Mouse (Mus musculus): Measurements from ENCODE around the gene Fam19a1. TPM values are rescaled to one million over a fixed set of nuclear protein-coding genes. Genes with fewer than 3 reads are reported as not detected.

Fam19a1 gene
- polyA plus RNA-seq (2014; fragmentation: Nextera tagmentation; extraction: Ambion mirVana): 2.3 TPM in 2 replicates

DNA sequence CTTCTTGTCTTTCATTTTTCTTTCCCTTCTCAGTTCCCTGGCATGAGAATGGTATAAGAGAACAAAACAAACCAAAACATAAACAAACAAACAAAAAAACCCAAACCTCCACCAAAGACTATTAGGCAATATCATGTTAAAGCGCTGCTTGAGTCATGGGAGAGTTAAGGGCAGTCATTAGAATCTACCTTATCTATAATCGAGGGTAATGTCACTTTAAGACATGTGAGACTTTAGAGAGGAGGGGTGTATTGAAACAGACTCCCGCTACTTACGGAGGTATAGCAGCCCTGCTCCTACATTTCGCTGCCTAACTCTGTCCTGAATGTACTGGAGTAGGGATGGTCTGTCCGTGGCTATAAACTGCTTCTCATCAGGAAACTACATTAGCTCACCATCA, at the start of gene Fam19a1:
Fam19a1 (plus strand) TSS at position 301 of the 400 bp plus-strand sequence.
- no peak for ATAC-seq (ENCODE audit: insufficient read depth, low FRiP score, low TSS enrichment)
- DNase-seq (ENCODE audit: low spot score): no peak
- Histone ChIP-seq H3K4me1 (ENCODE audit: control insufficient read depth, insufficient read depth, low read length) (0 out of 2 replicates have a peak, but pooled peaks cover 2% of the 10 kb centered on the region), H3K27ac (ENCODE audit: low read depth, low read length) (no peak within 1 kb of the TSS), H3K9me3 (ENCODE audit: control insufficient read depth, low read length) (no peaks in the 10 kb centered on the region), H3K36me3 (ENCODE audit: control insufficient read depth, insufficient read depth, low read length) (no peaks in the 10 kb centered on the region), H3K27me3 (ENCODE audit: control insufficient read depth, insufficient read depth, low read length) (no peaks in the 10 kb centered on the region), H3K4me3 (ENCODE audit: low read depth, low read length) (no peak within 1 kb of the TSS), H3K9ac (ENCODE audit: low read length) (no peak within 1 kb of the TSS), H3K4me2 (ENCODE audit: low read depth) (no peak within 1 kb of the TSS)
- WGBS: 25% methylated on average over 6 of the region's 6 CpGs

DNA sequence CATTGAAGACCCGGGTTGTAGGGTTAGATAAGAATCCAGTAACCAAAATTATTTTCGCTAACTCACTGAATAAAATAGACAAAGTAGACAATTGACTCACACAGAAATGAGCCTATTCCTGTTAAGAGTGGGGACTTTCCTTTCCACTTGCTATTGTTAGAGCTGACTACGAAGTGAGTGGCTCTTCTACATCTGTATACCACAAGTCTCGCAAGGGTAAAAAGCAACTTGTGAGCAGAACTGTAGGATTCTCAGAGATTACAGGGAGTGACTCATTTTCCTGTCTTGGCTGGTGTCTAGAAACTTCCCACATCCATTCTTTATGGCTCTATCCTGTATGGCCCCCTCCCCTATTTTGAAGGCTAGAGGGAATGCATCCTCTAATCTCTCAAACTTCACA, 41.9 kb upstream of the Fam19a1 start:
- Histone ChIP-seq H3K36me3 (ENCODE audit: control insufficient read depth, insufficient read depth, low read length) (no peaks in the 10 kb centered on the region), H3K4me1 (ENCODE audit: control insufficient read depth, insufficient read depth, low read length) (no peaks in the 10 kb centered on the region), H3K27ac (ENCODE audit: low read depth, low read length) (no peak overlapping the region), H3K9ac (ENCODE audit: low read length) (no peak overlapping the region), H3K4me3 (ENCODE audit: low read depth, low read length) (no peak overlapping the region), H3K9me3 (ENCODE audit: control insufficient read depth, low read length) (no peaks in the 10 kb centered on the region), H3K27me3 (ENCODE audit: control insufficient read depth, insufficient read depth, low read length) (no peaks in the 10 kb centered on the region), H3K4me2 (ENCODE audit: low read depth) (no peak overlapping the region)
- DNase-seq (ENCODE audit: low spot score) (no peak), ATAC-seq (ENCODE audit: insufficient read depth, low FRiP score, low TSS enrichment) (no peak)
- WGBS: 92% methylated on average over 4 of the region's 4 CpGs

DNA sequence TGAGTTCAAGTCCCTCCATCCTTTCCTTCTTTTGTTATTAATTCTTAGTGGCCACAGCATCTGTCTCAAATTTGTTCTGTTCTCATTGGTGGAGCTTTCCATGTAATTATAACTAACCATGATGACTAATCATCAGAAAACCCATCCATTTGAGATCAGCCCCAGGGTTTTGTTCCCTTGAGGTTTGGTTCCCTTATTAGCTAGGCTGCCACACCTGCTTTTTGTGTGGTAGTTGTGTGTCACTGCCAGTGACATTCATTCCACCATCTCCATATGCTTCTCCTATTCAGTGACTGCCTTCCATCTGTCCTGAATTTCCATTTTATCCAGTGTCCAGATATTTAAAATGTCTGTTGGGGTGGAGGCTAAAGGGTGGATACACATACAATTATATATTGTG, 41.4 kb upstream of the Fam19a1 start:
- Histone ChIP-seq H3K9me3 (ENCODE audit: control insufficient read depth, low read length) (no peaks in the 10 kb centered on the region), H3K27me3 (ENCODE audit: control insufficient read depth, insufficient read depth, low read length) (no peaks in the 10 kb centered on the region), H3K4me2 (ENCODE audit: low read depth) (no peak overlapping the region), H3K36me3 (ENCODE audit: control insufficient read depth, insufficient read depth, low read length) (no peaks in the 10 kb centered on the region), H3K4me3 (ENCODE audit: low read depth, low read length) (no peak overlapping the region), H3K27ac (ENCODE audit: low read depth, low read length) (no peak overlapping the region), H3K9ac (ENCODE audit: low read length) (no peak overlapping the region), H3K4me1 (ENCODE audit: control insufficient read depth, insufficient read depth, low read length) (no peaks in the 10 kb centered on the region)
- ATAC-seq (ENCODE audit: insufficient read depth, low FRiP score, low TSS enrichment): no peak
- no peak for DNase-seq (ENCODE audit: low spot score)

DNA sequence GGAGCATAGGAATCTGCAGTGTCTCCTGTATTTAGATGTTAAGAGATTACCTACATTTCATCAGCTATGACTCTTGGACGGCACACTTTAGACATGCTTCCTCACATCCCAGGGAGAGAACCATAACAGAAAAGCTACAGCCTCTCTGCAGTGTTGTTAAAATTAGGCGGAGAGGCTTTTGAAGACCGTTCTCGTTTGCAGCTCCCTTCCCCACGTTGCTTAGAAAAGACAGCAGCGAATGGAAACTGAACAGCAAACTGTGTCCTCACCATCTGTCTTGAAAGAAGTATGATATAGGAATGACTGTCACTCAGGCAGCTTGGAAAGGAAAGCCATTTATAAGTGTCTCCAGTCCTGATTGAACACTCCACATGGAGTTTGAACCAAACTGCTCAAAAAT, 23.0 kb upstream of the Fam19a1 start:
- ATAC-seq (ENCODE audit: insufficient read depth, low FRiP score, low TSS enrichment) (no peak), DNase-seq (ENCODE audit: low spot score) (no peak)
- Histone ChIP-seq H3K9ac (ENCODE audit: low read length) (no peak overlapping the region), H3K27ac (ENCODE audit: low read depth, low read length) (no peak overlapping the region), H3K4me1 (ENCODE audit: control insufficient read depth, insufficient read depth, low read length) (no peaks in the 10 kb centered on the region), H3K4me2 (ENCODE audit: low read depth) (no peak overlapping the region), H3K9me3 (ENCODE audit: control insufficient read depth, low read length) (no peaks in the 10 kb centered on the region), H3K27me3 (ENCODE audit: control insufficient read depth, insufficient read depth, low read length) (no peaks in the 10 kb centered on the region), H3K4me3 (ENCODE audit: low read depth, low read length) (no peak overlapping the region), H3K36me3 (ENCODE audit: control insufficient read depth, insufficient read depth, low read length) (no peaks in the 10 kb centered on the region)
- WGBS: 92% methylated on average over 6 of the region's 6 CpGs

DNA sequence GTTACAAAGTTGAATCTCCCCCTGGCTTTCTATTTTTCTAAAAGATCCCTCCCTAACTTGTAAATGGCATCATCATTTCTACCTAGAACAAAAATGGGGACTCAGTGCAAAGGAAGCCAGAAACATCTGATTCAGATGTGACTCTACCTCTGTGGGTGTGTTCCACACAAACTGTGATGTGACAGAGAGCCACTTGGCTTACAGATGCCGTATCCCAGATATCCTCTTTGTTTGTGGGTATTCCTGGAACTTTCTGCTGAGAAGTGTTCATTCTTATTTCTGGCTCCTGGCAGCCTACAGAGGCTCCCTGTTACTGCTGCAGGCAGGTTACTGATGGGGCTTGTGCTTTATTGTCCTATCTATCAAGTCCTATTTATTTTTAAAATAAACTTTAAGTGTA, 19.2 kb upstream of the Fam19a1 start:
- H3K27me3 ChIP-seq (ENCODE audit: control insufficient read depth, insufficient read depth, low read length): no peaks in the 10 kb centered on the region
- DNase-seq (ENCODE audit: low spot score) (no peak), ATAC-seq (ENCODE audit: insufficient read depth, low FRiP score, low TSS enrichment) (no peak)
- no peaks in the 10 kb centered on the region for H3K4me1 ChIP-seq (ENCODE audit: control insufficient read depth, insufficient read depth, low read length)
- no peak overlapping the region for H3K4me3 ChIP-seq (ENCODE audit: low read depth, low read length)
- H3K27ac ChIP-seq (ENCODE audit: low read depth, low read length): no peak overlapping the region
- no peak overlapping the region for H3K4me2 ChIP-seq (ENCODE audit: low read depth)
- no peaks in the 10 kb centered on the region for H3K9me3 ChIP-seq (ENCODE audit: control insufficient read depth, low read length)
- H3K9ac ChIP-seq (ENCODE audit: low read length): no peak overlapping the region
- H3K36me3 ChIP-seq (ENCODE audit: control insufficient read depth, insufficient read depth, low read length): no peaks in the 10 kb centered on the region
- WGBS: 93% methylated on average over 1 of the region's 1 CpGs

DNA sequence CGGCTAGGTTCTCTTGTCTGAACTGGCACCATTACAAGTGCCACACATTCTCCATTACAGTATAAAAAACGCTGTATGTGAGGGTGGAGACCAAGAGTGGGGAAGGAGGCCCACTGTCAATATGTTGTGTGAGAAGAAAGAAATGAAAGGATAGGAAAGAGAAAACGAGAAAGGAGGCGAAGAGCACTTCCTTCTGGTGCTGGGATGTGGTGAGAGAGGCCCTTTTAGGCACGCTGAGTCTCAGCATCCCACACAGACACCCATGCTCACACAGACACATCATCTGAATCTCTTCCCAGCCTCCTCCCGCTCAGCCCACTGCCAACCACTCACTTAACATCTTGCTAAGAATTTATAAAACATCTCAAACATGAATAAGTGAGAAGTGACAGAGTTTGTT, 14.7 kb upstream of the Fam19a1 start:
- 82% methylated on average over 6 of the region's 6 CpGs for WGBS
- Histone ChIP-seq H3K27ac (ENCODE audit: low read depth, low read length) (no peak overlapping the region), H3K36me3 (ENCODE audit: control insufficient read depth, insufficient read depth, low read length) (no peaks in the 10 kb centered on the region), H3K27me3 (ENCODE audit: control insufficient read depth, insufficient read depth, low read length) (no peaks in the 10 kb centered on the region), H3K9ac (ENCODE audit: low read length) (no peak overlapping the region), H3K4me3 (ENCODE audit: low read depth, low read length) (no peak overlapping the region), H3K9me3 (ENCODE audit: control insufficient read depth, low read length) (no peaks in the 10 kb centered on the region), H3K4me1 (ENCODE audit: control insufficient read depth, insufficient read depth, low read length) (no peaks in the 10 kb centered on the region), H3K4me2 (ENCODE audit: low read depth) (no peak overlapping the region)
- DNase-seq (ENCODE audit: low spot score): no peak
- no peak for ATAC-seq (ENCODE audit: insufficient read depth, low FRiP score, low TSS enrichment)

DNA sequence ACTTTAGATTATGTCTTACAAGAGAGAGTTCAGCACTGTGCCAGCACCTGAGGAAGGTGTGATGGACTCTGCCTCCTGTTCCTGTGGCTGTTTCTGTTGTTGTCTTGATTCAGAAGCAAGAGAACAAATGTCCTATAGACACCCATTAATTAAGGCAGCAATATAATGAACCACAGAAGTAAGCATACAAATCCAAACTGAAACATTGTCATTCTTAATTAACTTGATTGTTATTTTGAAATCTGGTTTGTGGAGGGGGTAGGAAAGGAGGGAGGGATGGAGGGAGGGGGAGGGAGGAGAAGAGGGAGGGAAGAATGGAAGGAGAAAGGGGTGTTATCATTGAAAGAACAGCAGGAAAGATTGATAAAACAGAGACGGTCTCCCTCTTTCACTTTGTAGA, 1.3 kb upstream of the Fam19a1 start:
- no peak overlapping the region for H3K27ac ChIP-seq (ENCODE audit: low read depth, low read length)
- no peaks in the 10 kb centered on the region for H3K27me3 ChIP-seq (ENCODE audit: control insufficient read depth, insufficient read depth, low read length)
- H3K4me2 ChIP-seq (ENCODE audit: low read depth): no peak overlapping the region
- ATAC-seq (ENCODE audit: insufficient read depth, low FRiP score, low TSS enrichment) (no peak), DNase-seq (ENCODE audit: low spot score) (no peak)
- no peak overlapping the region for H3K4me3 ChIP-seq (ENCODE audit: low read depth, low read length)
- 82% methylated on average over 1 of the region's 1 CpGs for WGBS
- no peaks in the 10 kb centered on the region for H3K9me3 ChIP-seq (ENCODE audit: control insufficient read depth, low read length)
- H3K9ac ChIP-seq (ENCODE audit: low read length): no peak overlapping the region
- no peaks in the 10 kb centered on the region for H3K36me3 ChIP-seq (ENCODE audit: control insufficient read depth, insufficient read depth, low read length)
- 0 out of 2 replicates have a peak, but pooled peaks cover 2% of the 10 kb centered on the region for H3K4me1 ChIP-seq (ENCODE audit: control insufficient read depth, insufficient read depth, low read length)

DNA sequence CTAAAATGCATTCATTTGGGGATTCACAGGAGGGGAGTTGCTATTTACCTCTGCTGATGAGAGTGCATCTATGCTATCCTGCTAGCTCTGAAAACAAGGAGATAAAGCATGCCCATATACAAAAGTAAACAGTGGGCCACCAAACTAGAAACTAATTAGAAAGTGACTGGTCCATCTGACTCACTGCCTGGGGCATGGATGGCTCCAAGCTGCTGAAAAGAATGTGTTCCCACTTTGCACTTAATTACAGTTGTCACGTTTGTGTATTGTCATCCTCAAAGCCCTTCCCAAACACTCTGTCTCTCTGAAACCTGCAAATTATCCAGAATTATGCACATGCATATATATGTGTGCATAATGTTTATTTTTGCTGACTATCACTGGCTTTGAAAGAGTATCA, 1.2 kb downstream of the Fam19a1 start:
- H3K9ac ChIP-seq (ENCODE audit: low read length): no peak overlapping the region
- H3K4me2 ChIP-seq (ENCODE audit: low read depth): no peak overlapping the region
- H3K36me3 ChIP-seq (ENCODE audit: control insufficient read depth, insufficient read depth, low read length): no peaks in the 10 kb centered on the region
- H3K4me3 ChIP-seq (ENCODE audit: low read depth, low read length): no peak overlapping the region
- ATAC-seq (ENCODE audit: insufficient read depth, low FRiP score, low TSS enrichment) (no peak), DNase-seq (ENCODE audit: low spot score) (no peak)
- no peak overlapping the region for H3K27ac ChIP-seq (ENCODE audit: low read depth, low read length)
- WGBS: 13% methylated on average over 1 of the region's 1 CpGs
- no peaks in the 10 kb centered on the region for H3K9me3 ChIP-seq (ENCODE audit: control insufficient read depth, low read length)
- no peaks in the 10 kb centered on the region for H3K27me3 ChIP-seq (ENCODE audit: control insufficient read depth, insufficient read depth, low read length)
- 0 out of 2 replicates have a peak, but pooled peaks cover 2% of the 10 kb centered on the region for H3K4me1 ChIP-seq (ENCODE audit: control insufficient read depth, insufficient read depth, low read length)

DNA sequence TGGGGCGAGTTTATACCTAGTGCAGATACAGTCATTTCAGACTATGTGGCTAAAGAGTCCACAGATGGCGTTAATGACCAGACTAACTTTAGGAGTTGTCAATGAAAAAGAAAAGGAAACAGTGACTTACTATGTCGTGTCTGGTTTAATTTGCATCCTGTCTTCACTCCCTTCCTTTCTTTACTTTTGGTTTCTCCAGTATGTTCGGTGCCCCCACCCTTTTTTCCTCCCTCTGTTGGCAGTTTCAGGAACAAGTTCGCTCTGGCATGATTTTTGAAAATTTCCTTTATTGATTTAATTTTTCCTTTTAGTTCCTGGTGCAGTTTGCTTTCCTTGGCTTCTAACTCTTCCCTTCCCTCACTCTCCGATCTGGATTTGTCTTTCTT, 3.2 kb downstream of the Fam19a1 start:
- no peak overlapping the region for H3K27ac ChIP-seq (ENCODE audit: low read depth, low read length)

More for the DNA sequence above, 3.2 kb downstream of the Fam19a1 start:
- H3K27me3 ChIP-seq (ENCODE audit: control insufficient read depth, insufficient read depth, low read length): no peaks in the 10 kb centered on the region
- H3K9me3 ChIP-seq (ENCODE audit: control insufficient read depth, low read length): no peaks in the 10 kb centered on the region
- 18% methylated on average over 6 of the region's 6 CpGs for WGBS
- H3K4me2 ChIP-seq (ENCODE audit: low read depth): peak overlapping the region; percentile 94
- H3K36me3 ChIP-seq (ENCODE audit: control insufficient read depth, insufficient read depth, low read length): no peaks in the 10 kb centered on the region
- DNase-seq (ENCODE audit: low spot score) (no peak), ATAC-seq (ENCODE audit: insufficient read depth, low FRiP score, low TSS enrichment) (no peak)
- peak overlapping the region; percentile 72 for H3K9ac ChIP-seq (ENCODE audit: low read length)
- H3K4me3 ChIP-seq (ENCODE audit: low read depth, low read length): peak overlapping the region; percentile 48
- H3K4me1 ChIP-seq (ENCODE audit: control insufficient read depth, insufficient read depth, low read length): 0 out of 2 replicates have a peak, but pooled peaks cover 2% of the 10 kb centered on the region
